Mouse (Mus musculus) intestine, postnatal 0 days (tissue): ENCODE results near the gene Gm26620. TPM values are rescaled to one million over a fixed set of nuclear protein-coding genes. Genes with fewer than 3 reads are reported as not detected.

Experiments
- ATAC-seq: fragments of 200-750 bp; cut with Nextera tagmentation; 2 replicates; pipeline ENCODE4 v1.8.0; 2017; ENCODE audit warnings: mild to moderate bottlenecking, moderate TSS enrichment, moderate library complexity
- H3K27ac ChIP-seq: fragments of 300-500 bp; sonication (generic); 2 replicates; pipeline ENCODE4 v1.5.1; 2014; ENCODE audit warnings: mild to moderate bottlenecking, low read depth, low read length, moderate library complexity
- H3K27me3 ChIP-seq: fragments of 300-500 bp; sonication (generic); replicated peaks from 2 replicates; pipeline ENCODE4 v1.6.1; 2014; ENCODE audit warnings: low read length, mixed read lengths; ENCODE audit not compliant: control insufficient read depth, insufficient read depth
- H3K36me3 ChIP-seq: fragments of 300-500 bp; sonication (generic); 2 replicates; pipeline ENCODE4 v1.6.1; 2014; ENCODE audit warnings: mild to moderate bottlenecking, moderate library complexity; ENCODE audit not compliant: control insufficient read depth, insufficient read depth
- H3K4me1 ChIP-seq: fragments of 300-500 bp; sonication (generic); replicated peaks from 2 replicates; pipeline ENCODE4 v1.6.1; 2014; ENCODE audit warnings: antibody characterized with exemption, low read length, mixed read lengths; ENCODE audit not compliant: control insufficient read depth, insufficient read depth
- H3K4me2 ChIP-seq: fragments of 300-500 bp; sonication (generic); replicated peaks from 2 replicates; pipeline ENCODE4 v1.6.1; 2014; ENCODE audit warnings: low read depth, mild to moderate bottlenecking, moderate library complexity
- H3K4me3 ChIP-seq: fragments of 300-500 bp; sonication (generic); 2 replicates; pipeline ENCODE4 v1.5.1; 2014; ENCODE audit warnings: low read depth, low read length
- H3K9ac ChIP-seq: fragments of 300-500 bp; sonication (generic); 2 replicates; pipeline ENCODE4 v1.6.1; 2014; ENCODE audit warnings: mild to moderate bottlenecking, low read depth, low read length
- H3K9me3 ChIP-seq: fragments of 300-500 bp; sonication (generic); 2 replicates; pipeline ENCODE4 v1.6.1; 2016; ENCODE audit warnings: mixed run types; ENCODE audit not compliant: control insufficient read depth
- CTCF ChIP-seq: sonication (generic); IDR thresholded peaks from 2 replicates; pipeline ENCODE4 v1.5.1; 2016; ENCODE audit warnings: low read depth, mild to moderate bottlenecking, control low read depth, antibody characterized with exemption, moderate library complexity
- WGBS: fragments of 180-500 bp; shearing (Covaris S2); extraction: QIAGEN DNeasy Blood & Tissue Kit; methylation state at CpG from one replicate; pipeline ENCODE4 v1.1.7; 2014; 5-methylcytosine and 5-hydroxymethylcytosine counted together
- polyA plus RNA-seq: library from polyadenylated mRNA; unstranded; fragments of >200 nt; fragmentation: Nextera tagmentation; extraction: Ambion mirVana; gene quantifications from 2 replicates; pipeline ENCODE4 v1.2.1, GENCODE M21; 2015

The Gm26620 gene
- polyA plus RNA-seq, 1 experiment from 2014 or later, result 9.5 TPM

- WGBS, result 55% methylated on average over 13 of the region's 13 CpGs
- TF ChIP-seq CTCF, result no peak
- no peak overlapping the region for H3K4me2 ChIP-seq
- no peak overlapping the region for H3K27ac ChIP-seq
- no peaks in the 10 kb centered on the region for H3K27me3 ChIP-seq
- H3K9me3 ChIP-seq, result no peaks in the 10 kb centered on the region
- ATAC-seq, result no peak
- no peaks in the 10 kb centered on the region for H3K36me3 ChIP-seq
- no peak overlapping the region for H3K4me3 ChIP-seq
- H3K4me1 ChIP-seq, result no peaks in the 10 kb centered on the region
- no peak overlapping the region for H3K9ac ChIP-seq
Measured at GRCm38 (mm10) chr1:170861671-170862434, 23.0 kb upstream of the Gm26620 start.

- H3K9ac ChIP-seq, result no peak overlapping the region
- no peak overlapping the region for H3K4me2 ChIP-seq
- no peaks in the 10 kb centered on the region for H3K4me1 ChIP-seq
- no peak overlapping the region for H3K4me3 ChIP-seq
- no peak for TF ChIP-seq CTCF
- no peaks in the 10 kb centered on the region for H3K27me3 ChIP-seq
- H3K27ac ChIP-seq, result no peak overlapping the region
- H3K36me3 ChIP-seq, result no peaks in the 10 kb centered on the region
- H3K9me3 ChIP-seq, result no peaks in the 10 kb centered on the region
- 50% methylated on average over 3 of the region's 3 CpGs for WGBS
- ATAC-seq, result no peak
Measured at GRCm38 (mm10) chr1:170862435-170862717, 22.5 kb upstream of the Gm26620 start.

DNA sequence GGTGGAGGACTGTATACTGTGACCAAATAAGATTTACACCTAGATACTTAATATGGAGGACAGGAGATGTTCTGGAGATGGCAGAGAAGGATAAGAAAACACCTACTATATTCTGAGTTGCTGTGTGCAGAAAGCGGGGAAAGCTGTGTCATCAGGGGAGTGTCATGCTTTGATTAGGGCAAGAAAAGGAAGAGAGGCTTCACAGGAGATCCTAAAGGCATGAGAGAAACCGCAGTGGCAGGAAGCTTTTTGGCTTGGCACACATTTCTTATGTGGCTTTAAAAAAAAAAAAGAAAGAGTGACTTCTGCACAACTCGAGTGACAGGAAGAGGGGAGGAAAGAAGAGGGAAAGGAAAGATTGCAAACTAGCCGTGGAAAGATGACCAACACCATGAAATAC is 21.8 kb upstream of the Gm26620 start:
- WGBS, result 61% methylated on average over 4 of the region's 4 CpGs
- no peak overlapping the region for H3K9ac ChIP-seq
- no peaks in the 10 kb centered on the region for H3K27me3 ChIP-seq
- H3K4me2 ChIP-seq, result no peak overlapping the region
- no peak overlapping the region for H3K27ac ChIP-seq
- H3K36me3 ChIP-seq, result no peaks in the 10 kb centered on the region
- no peaks in the 10 kb centered on the region for H3K9me3 ChIP-seq
- H3K4me3 ChIP-seq, result no peak overlapping the region
- no peak for ATAC-seq
- no peak for TF ChIP-seq CTCF
- no peaks in the 10 kb centered on the region for H3K4me1 ChIP-seq

GRCm38 (mm10) chr1:170864234-170864633 is 20.6 kb upstream of the Gm26620 start:
- Histone ChIP-seq H3K9ac (no peak overlapping the region), H3K27me3 (no peaks in the 10 kb centered on the region), H3K4me2 (no peak overlapping the region), H3K36me3 (no peaks in the 10 kb centered on the region), H3K4me1 (no peaks in the 10 kb centered on the region), H3K4me3 (no peak overlapping the region), H3K9me3 (no peaks in the 10 kb centered on the region), H3K27ac (no peak overlapping the region)
- TF ChIP-seq CTCF, result no peak
- no peak for ATAC-seq

DNA sequence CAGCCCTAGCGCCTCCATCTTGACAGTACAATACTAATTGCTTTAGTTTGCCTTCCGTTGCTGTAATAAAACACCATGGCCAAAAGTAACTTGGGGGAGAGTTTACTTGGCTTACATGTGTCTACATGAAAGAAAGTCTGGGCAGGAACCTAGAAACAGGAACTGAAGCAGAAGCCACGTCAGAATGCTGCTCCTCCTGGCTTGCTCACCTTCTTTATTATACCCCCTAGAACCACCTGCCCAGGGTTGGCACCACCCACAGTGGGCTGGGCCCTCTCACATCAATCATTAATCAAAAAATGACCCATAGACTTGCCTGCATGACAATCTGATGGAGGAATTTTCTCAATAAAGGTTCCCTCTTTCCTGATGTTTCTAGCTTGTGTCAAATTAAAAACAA is 20.1 kb upstream of the Gm26620 start:
- no peak overlapping the region for H3K4me2 ChIP-seq
- ATAC-seq, result no peak
- no peaks in the 10 kb centered on the region for H3K27me3 ChIP-seq
- no peaks in the 10 kb centered on the region for H3K9me3 ChIP-seq
- no peak overlapping the region for H3K4me3 ChIP-seq
- H3K9ac ChIP-seq, result no peak overlapping the region
- H3K36me3 ChIP-seq, result no peaks in the 10 kb centered on the region
- H3K4me1 ChIP-seq, result no peaks in the 10 kb centered on the region
- WGBS, result 68% methylated on average over 3 of the region's 3 CpGs
- no peak for TF ChIP-seq CTCF
- no peak overlapping the region for H3K27ac ChIP-seq

GRCm38 (mm10) chr1:170865406-170865805 is 19.5 kb upstream of the Gm26620 start:
- no peak overlapping the region for H3K9ac ChIP-seq
- H3K4me1 ChIP-seq, result no peaks in the 10 kb centered on the region
- ATAC-seq, result no peak
- WGBS, result 88% methylated on average over 5 of the region's 5 CpGs
- no peak for TF ChIP-seq CTCF
- H3K4me3 ChIP-seq, result no peak overlapping the region
- H3K27me3 ChIP-seq, result no peaks in the 10 kb centered on the region
- no peaks in the 10 kb centered on the region for H3K36me3 ChIP-seq
- no peak overlapping the region for H3K27ac ChIP-seq
- no peaks in the 10 kb centered on the region for H3K9me3 ChIP-seq
- no peak overlapping the region for H3K4me2 ChIP-seq
